Mouse (Mus musculus): ENCODE results near the gene Ttc9c.
"Not testable (repeated sequence)": the region's sequence is repeated elsewhere in the genome, so short reads cannot be mapped to it uniquely, and the experiment has no call there.

Ttc9c gene

DNA sequence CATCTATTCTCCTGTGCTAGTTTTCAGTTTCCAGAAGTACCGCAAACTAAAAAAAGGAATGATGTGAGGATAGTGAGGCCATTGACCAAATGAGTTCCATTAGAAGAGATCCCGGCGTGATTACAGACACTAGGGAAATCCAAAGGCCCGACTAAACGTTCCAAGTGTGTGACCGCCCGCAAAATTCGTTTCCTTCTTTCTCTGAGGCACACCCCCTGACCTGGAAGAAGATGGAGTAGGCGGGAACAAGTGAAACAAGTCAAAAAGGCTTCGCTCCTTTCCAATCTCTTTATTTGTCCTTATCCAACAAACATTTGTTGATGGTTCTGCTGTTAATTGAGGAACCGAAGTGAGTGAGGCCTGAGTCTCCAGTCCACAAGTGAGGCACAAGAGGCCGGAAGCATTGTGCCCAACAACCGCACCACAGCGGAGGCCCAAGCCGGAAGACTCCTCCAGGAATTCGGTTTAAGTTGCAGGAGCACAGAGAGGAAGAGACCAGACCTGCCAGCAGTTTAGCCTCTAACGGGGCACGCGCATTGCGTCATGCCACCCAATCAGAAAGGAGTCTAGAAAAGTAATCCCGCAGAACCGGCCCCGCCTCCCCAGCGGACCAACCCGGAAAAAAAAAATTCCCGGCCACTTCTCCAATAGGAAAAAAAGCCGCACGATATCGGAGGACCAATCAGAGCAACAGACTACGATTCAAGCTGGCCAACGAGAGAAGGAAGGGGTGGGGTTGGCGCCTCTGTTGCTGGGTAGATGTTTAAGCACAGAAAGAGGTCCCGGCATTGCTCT, at the start of gene Ttc9c:
Ttc9c (minus strand) TSS at position 533 of the 795 bp plus-strand sequence.
- DNase-seq (ENCODE audit: low spot score in 2 of 2), result peak in 1 of 2 experiments; percentile 98

GRCm38 (mm10) chr19:8864265-8864664, 45.1 kb upstream of the Ttc9c start:
- DNase-seq (ENCODE audit: low spot score in 2 of 2), result no peak

GRCm38 (mm10) chr19:8859018-8859417, 39.9 kb upstream of the Ttc9c start:
- DNase-seq (ENCODE audit: low spot score in 2 of 2), result no peak

DNA sequence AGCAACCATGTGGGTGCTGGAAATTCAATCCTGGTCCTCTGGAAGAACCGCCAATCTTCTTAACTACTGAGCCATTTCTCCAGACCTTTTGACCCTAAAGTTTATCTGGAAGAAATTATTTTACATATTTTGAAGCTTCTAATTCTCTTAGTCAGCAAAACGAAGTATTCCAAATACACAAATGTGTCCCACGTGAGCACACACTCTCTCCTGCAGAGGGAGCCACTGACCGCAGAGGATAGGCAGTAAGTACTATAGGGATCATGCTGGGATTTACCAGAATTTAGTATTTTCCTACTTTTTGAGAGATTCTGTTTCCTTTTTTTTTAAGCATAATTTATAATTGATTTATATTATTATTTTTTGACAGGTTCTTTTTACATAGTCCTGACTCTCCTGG, 38.6 kb upstream of the Ttc9c start:
- peak in 1 of 2 experiments; percentile 42 for DNase-seq (ENCODE audit: low spot score in 2 of 2)

DNA sequence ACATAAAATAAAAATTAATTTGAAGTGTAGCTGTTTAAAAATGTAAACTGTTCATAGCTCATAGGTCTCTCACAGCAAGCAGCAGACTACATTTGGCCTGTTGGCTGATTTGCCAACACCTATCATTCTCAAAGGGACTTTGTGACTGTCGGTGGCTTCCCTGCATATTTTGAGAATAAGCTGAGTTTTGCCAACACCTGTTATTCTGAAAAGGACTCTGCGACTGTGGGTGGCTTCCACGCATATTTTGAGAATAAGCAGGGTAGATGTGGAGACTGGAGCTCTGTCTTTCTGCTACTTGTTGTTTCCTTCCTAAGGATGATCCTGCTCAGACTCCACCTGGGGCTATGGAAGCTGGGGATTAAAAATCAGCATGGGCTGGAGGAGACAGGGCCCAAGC, 34.0 kb upstream of the Ttc9c start:
- DNase-seq (ENCODE audit: low spot score in 2 of 2), result no peak

- peak in 1 of 2 experiments; percentile 39 for DNase-seq (ENCODE audit: low spot score in 2 of 2)
Measured at GRCm38 (mm10) chr19:8852236-8852928, 33.2 kb upstream of the Ttc9c start.

DNA sequence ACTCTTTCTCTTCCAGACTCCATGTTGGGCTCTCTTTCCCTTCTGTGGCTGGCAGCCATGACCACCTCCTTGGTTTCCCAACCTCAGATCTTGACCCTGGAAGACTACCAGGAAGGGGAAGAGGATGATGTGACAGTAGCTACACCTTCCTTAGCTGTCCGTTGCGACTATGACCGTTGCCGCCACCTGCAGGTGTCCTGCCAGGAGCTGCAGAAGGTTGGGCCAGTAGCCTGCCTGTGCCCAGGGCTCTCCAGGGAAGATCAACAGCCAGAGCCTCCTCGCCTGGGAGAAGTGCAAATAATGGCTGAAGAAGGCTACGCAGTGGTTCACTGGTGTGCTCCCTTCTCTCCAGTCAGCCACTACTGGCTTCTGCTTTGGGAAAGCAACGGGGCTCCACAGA, 32.5 kb upstream of the Ttc9c start:
- no peak for DNase-seq (ENCODE audit: low spot score in 2 of 2)

- DNase-seq (ENCODE audit: low spot score in 2 of 2), result peak; percentile 25 to 64
Measured at GRCm38 (mm10) chr19:8850402-8850901, 31.3 kb upstream of the Ttc9c start, which contains the start of gene Lrrn4cl. Gene Lrrn4cl (plus strand): TSS chr19:8850768.

GRCm38 (mm10) chr19:8848356-8848755, 29.2 kb upstream of the Ttc9c start:
- DNase-seq (ENCODE audit: low spot score in 2 of 2), result no peak

DNA sequence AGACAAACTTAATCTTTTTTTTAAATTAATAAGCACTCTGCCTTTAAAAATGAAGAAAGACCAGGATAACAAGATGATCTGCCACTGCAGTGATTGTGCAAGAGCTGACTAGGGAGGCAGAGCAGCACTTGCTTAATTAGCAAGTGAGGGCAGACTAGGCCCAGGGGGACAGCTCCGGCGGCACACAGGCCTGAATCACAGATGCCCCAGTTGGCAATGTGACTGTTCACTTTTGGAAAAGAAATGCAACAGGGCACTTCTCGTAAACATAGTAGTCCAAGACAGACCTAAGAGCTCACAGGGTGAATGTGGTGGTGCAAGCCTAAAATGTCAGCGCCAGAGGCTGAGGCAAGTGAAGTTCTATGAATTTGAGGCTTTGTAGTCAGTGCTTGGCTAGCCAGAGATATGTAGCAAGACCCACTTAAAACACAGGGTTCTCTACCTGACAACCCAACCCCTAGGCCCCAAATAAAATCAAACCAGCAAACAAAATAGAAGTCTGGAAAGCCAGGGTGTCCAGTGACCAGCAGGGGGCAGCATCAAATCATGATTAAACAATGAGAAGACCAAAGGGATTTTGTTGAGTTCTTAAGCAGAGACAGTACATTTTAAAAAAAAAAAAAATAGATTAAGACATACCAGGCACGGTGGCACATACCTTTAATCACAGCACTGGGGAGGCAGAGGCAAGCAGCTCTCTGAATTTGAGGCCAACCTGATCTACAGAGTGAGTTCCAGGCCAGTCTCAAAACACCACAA, 25.4 kb upstream of the Ttc9c start:
- peak; percentile 68 to 78 for DNase-seq (ENCODE audit: low spot score in 2 of 2)

DNA sequence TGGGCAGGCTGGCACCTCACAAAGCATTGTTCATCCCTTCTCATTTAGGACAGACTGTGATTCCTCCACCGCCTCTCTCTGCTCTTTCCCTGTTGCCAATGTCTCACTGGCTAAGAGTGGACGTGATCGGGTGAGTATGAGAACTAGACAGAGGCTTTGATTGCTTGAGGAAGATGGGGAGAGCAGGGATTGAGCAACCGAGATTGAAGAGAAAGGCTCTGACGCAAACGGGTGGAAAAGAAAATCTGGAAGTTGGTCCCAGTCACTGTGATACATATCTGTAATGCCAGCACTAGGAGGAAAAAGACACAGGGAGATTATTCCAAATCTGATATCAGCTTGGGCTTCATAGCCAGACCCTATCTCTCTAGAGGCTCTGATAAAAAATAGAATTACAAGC, 23.8 kb upstream of the Ttc9c start:
- DNase-seq (ENCODE audit: low spot score in 2 of 2), result peak in 1 of 2 experiments; percentile 43

DNA sequence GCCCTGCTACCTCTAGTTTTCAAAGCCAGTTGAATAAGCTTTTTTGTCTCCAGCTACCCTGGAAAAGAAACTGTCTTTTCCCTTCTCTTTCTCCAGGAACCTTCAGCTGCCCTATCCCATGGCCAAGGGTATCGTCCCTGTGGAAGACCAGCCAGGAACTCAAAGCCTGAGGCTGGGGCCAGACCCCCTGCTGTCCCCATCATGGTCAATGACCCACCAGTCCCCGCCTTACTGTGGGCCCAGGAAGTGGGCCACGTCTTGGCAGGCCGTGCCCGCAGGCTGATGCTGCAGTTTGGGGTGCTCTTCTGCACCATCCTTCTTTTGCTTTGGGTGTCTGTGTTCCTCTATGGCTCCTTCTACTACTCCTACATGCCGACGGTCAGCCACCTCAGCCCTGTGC, 21.9 kb upstream of the Ttc9c start:
- no peak for DNase-seq (ENCODE audit: low spot score in 2 of 2)

- peak; percentile 65 to 84 for DNase-seq (ENCODE audit: low spot score in 2 of 2)
Measured at GRCm38 (mm10) chr19:8839908-8840791, 21.0 kb upstream of the Ttc9c start.

DNA sequence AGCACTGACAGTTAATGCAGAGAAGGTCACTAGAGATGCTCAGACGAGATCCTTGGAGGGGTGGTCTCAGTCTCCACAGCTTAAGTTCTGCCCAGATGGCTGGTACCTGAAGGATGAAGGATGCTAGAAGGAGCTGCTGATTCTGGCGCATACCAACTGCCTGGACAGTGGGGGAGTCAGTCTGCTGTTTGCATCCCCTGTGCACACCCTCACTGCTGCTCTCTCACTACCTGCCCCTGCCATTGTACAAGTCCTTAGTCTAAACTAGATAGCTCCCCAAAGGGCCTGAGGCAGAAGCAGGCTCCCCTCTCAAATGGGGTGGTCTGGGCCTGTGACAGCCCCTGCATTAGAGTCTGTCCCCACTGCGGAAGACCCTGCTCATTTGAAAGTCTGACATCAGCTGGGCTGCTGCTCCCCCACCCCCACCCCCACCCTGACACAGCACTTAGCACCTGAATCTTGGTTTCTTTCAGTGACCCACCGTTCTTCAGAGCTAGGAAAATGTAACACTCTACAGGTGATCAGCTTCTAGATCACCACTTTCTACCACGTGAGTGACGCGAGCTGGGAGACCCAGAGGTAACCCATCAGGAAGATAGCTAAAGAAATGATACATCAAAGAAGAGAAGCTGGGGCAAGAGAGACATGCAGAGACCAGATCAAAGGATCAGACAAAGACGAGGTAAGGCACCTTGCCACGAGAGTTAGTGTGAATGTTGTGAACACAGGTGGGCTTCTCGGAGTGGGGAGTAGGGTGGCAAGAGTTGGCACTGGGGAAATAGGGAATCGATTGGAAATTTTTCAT, 20.2 kb upstream of the Ttc9c start, which contains the start of gene Gng3:
Gng3 (minus strand) TSS at position 92 of the 805 bp plus-strand sequence.
- DNase-seq (ENCODE audit: low spot score in 2 of 2), result no peak

DNA sequence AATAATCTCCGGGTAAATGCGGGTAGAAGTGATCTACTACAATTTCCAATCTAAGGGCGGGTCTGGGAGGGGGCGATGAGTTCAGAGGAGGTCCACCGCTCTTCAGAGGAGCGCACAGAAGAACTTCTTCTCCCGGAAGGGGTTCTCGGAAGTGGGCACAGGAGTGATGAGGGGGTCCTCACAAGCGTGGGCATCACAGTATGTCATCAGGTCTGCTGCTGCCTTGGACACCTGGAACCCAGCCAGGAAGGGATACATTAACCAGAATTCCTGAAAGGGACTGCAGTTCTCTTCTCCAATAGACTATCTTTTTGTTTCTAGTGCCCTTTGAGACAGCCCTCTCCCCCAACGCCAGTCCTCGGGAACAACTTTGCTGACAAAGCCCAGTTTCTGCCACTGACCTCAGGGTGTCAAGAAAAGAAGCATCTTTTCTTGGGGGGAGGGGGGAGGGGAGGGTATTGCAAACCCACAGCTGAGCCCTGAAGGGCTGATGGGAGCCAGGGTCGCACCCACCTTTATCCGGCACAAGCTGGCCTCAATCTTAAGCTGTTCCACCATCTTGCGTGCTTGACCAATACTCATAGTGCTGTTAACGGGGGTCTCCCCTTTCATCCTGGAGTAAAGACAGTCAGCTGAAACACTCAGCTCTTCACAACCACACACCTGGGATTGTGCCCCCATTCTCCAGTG, 19.1 kb upstream of the Ttc9c start:
- no peak for DNase-seq (ENCODE audit: low spot score in 2 of 2)

- DNase-seq (ENCODE audit: low spot score in 2 of 2), result peak; percentile 80 to 82
Measured at GRCm38 (mm10) chr19:8837251-8837791, 18.2 kb upstream of the Ttc9c start, which contains the start of gene Bscl2. Gene Bscl2 (plus strand): TSS chr19:8837467.

DNA sequence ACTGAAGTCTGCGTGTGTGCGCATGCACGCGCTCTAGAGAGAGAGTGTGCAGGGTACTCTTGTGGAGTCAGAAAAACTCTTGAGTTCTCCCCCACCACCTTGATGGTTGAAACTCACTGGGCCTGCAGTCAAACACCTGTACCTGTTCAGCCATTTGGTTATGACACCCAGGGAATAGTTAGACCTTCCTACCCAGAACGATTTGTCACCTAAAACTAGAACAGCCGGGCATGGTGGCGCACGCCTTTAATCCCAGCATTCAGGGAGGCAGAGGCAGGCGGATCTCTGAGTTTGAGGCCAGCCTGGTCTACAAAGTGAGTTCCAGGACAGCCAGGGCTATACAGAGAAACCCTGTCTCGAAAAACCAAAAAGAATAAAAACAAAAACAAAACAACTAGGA, 17.2 kb upstream of the Ttc9c start:
- DNase-seq (ENCODE audit: low spot score in 2 of 2), result not testable (repeated sequence)

DNA sequence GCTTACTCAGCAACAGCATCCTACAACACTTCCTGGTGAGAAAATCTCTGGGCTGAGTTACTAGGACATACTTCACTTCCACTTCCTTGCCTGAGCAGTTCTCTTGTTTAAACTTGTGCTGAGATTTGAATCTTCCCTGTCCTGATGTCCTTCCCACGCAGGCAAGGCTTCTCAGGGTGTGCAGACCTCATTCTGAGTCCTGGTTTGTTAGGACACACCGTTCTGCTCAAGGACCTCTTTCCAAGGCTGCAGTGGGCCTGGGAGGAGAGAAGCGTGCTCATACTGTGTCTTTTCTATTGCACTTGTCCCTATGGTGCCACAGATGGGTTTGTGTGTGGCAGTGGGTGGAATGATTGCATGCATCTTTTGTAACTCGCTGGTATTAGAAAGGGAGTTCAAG, 13.8 kb upstream of the Ttc9c start:
- DNase-seq (ENCODE audit: low spot score in 2 of 2), result no peak

GRCm38 (mm10) chr19:8831262-8831661, 12.1 kb upstream of the Ttc9c start:
- no peak for DNase-seq (ENCODE audit: low spot score in 2 of 2)

Measured in urinary bladder, postnatal 36 days (tissue).